Mouse (Mus musculus) MEL (cell line): ENCODE results near the gene Stat6.

ENCODE experiments used
- CTCF ChIP-seq, 3 experiments: IDR thresholded peaks in 2 of 3; conservative IDR thresholded peaks in 1 of 3; 2 replicates each; pipeline ENCODE4 v1.5.1; 2011 to 2012; ENCODE audit warnings: low read length in 3 of 3, low read depth in 2 of 3, mild to moderate bottlenecking in 2 of 3, improper control_type of control experiment in 1 of 3, inconsistent platforms in 1 of 3, mixed read lengths in 1 of 3, moderate library complexity in 1 of 3; ENCODE audit not compliant: control insufficient read depth in 1 of 3, insufficient read depth in 1 of 3, poor library complexity in 1 of 3, severe bottlenecking in 1 of 3
- EP300 ChIP-seq, 2 experiments: IDR thresholded peaks; 2 replicates each; pipeline ENCODE4 v1.6.1; 2011; ENCODE audit warnings: improper control_type of control experiment in 2 of 2, low read length in 2 of 2, low read depth in 1 of 2, mild to moderate bottlenecking in 1 of 2
- GATA1 ChIP-seq: IDR thresholded peaks from 2 replicates; pipeline ENCODE4 v1.6.1; 2011; ENCODE audit warnings: low read depth, low read length, improper control_type of control experiment
- HCFC1 ChIP-seq: IDR thresholded peaks from 2 replicates; pipeline ENCODE4 v1.6.1; 2012; ENCODE audit warnings: low read depth, mild to moderate bottlenecking, inconsistent platforms, low read length, improper control_type of control experiment, moderate library complexity
- TAL1 ChIP-seq: IDR thresholded peaks from 2 replicates; pipeline ENCODE4 v1.6.1; 2012; ENCODE audit warnings: mild to moderate bottlenecking, inconsistent platforms, low read length, moderate library complexity, mixed read lengths
- ZC3H11A ChIP-seq: IDR thresholded peaks from 2 replicates; pipeline ENCODE4 v1.6.1; 2012; ENCODE audit warnings: low read depth, mild to moderate bottlenecking, inconsistent platforms, low read length, improper control_type of control experiment
- ZKSCAN1 ChIP-seq: IDR thresholded peaks from 2 replicates; pipeline ENCODE4 v1.6.1; 2012; ENCODE audit warnings: low read depth, mild to moderate bottlenecking, inconsistent platforms, low read length, improper control_type of control experiment, moderate library complexity

GRCm38 (mm10) chr10:127662666-127663253, 20.0 kb downstream of the Stat6 start:
- TF ChIP-seq CTCF (IDR thresholded peaks at IDR 0.05 in 2 of 3, conservative IDR thresholded peaks at IDR 0.05 in 1 of 3; ENCODE audit: control insufficient read depth in 1 of 3, insufficient read depth in 1 of 3, low read depth in 2 of 3, low read length in 3 of 3, poor library complexity in 1 of 3, severe bottlenecking in 1 of 3), result peak; percentile 45 to 75 (median 49); a peak in 5 of 6 replicates
- no peak for TF ChIP-seq GATA1
- TF ChIP-seq TAL1, result no peak
- TF ChIP-seq ZC3H11A, result no peak
- no peak for TF ChIP-seq ZKSCAN1
- no peak for TF ChIP-seq HCFC1
- TF ChIP-seq EP300 (IDR thresholded peaks at IDR 0.05; ENCODE audit: low read depth in 1 of 2, low read length in 2 of 2), result no peak
